Mouse (Mus musculus): ENCODE data around the gene Opcml.
A peak's percentile ranks its signal among the peaks of the same experiment; 100 is the strongest.

Gene Opcml

GRCm38 (mm10) chr9:27790725-27791638 is at the start of gene Opcml:
Opcml (plus strand) TSS chr9:27790775.
- DNase-seq (ENCODE audit: low read depth, low spot score) = peak; percentile 54

- no peak for DNase-seq (ENCODE audit: low read depth, low spot score)
These were observed 31.9 kb upstream of the Opcml start for GRCm38 (mm10) chr9:27758709-27759108.

DNA sequence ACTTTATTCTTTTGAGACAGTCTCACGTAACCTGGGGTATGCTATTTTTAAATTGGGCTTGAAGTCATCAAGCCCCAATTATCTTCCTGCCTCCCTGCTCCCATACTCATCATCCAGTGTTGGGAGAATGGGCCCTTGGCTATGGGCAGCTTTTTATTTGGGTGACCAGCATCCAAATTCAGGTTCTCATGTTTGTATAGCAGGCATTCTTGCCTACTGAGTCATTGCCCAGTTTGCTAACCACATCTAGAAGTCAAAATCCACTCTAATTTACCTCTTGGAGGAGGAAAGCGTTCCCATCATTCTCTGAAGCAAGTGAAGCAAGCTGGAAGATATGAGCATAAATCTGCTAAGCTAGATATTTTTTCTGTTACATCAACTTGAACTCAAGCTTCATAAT is 29.4 kb upstream of the Opcml start:
- no peak for DNase-seq (ENCODE audit: low read depth, low spot score)

- DNase-seq (ENCODE audit: low read depth, low spot score) = no peak
These were observed 24.1 kb upstream of the Opcml start for GRCm38 (mm10) chr9:27766446-27766845.

- DNase-seq (ENCODE audit: low read depth, low spot score) = no peak
These were observed 23.2 kb upstream of the Opcml start for GRCm38 (mm10) chr9:27767196-27767900.

DNA sequence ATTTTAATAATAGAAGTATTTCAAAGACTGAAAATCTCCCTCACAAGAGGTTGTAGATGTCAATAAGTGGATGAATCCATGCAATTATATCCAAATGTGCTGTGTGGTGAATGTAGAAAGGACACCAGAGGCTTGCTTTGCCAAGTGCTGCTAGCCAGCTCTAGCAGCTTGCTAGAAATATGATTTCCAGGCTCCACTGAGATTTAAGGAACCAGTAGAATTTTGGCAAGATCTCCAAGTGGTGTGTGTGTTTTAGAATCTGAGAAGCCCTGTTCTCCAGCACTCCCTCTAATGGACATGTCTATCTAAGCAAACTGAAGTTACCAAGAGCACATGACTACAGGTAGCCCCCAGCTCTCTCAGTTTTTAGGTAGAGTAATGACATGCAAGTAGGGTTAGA is 21.8 kb upstream of the Opcml start:
- no peak for DNase-seq (ENCODE audit: low read depth, low spot score)

- peak; percentile 3 for DNase-seq (ENCODE audit: low read depth, low spot score)
These were observed 9.1 kb upstream of the Opcml start for GRCm38 (mm10) chr9:27781291-27781993.

GRCm38 (mm10) chr9:27781994-27782337 is 8.6 kb upstream of the Opcml start:
- DNase-seq (ENCODE audit: low read depth, low spot score) = peak; percentile 66

GRCm38 (mm10) chr9:27791639-27791966 is 1.0 kb downstream of the Opcml start:
- no peak for DNase-seq (ENCODE audit: low read depth, low spot score)

DNA sequence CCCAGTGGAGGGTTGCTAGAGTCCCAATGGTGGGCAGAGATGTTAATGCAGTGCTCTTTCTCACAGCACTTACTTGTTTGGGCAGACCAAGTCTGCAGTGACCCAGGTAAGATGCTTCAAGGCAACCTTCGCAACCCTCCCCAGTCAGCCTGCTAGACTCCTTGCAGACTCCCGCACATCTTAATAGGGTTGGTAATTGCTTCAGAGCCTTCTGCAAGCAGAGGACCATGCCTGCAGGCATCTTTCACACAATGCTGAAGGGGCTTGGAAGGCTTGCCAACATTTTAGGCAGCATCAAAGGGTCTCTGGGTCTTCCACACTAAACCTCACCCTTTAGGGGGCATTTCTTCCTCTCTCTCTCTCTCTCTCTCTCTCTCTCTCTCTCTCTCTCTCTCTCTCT is 1.7 kb downstream of the Opcml start:
- no peak for DNase-seq (ENCODE audit: low read depth, low spot score)

GRCm38 (mm10) chr9:27792994-27793393 is 2.4 kb downstream of the Opcml start:
- DNase-seq (ENCODE audit: low read depth, low spot score) = no peak

DNA sequence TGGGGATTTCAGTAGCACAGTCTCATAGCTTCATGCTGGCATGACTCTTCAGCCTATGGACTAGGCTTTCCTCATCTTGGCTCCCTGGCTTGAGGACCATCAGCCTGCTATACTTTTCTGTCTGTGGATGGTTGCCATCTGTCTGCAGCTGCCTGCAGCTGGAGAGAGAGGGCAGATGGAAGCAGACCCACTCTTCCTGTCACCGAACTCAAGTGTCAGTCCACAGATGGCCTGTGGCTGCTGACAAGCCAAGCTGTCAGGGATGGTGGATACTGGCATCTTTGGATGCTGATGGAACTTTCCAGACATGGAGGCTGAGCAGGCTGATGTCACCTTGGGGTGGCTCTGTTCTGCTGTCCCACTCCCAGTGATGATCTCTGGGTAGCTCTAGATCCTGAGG is 6.0 kb downstream of the Opcml start:
- no peak for DNase-seq (ENCODE audit: low read depth, low spot score)

DNA sequence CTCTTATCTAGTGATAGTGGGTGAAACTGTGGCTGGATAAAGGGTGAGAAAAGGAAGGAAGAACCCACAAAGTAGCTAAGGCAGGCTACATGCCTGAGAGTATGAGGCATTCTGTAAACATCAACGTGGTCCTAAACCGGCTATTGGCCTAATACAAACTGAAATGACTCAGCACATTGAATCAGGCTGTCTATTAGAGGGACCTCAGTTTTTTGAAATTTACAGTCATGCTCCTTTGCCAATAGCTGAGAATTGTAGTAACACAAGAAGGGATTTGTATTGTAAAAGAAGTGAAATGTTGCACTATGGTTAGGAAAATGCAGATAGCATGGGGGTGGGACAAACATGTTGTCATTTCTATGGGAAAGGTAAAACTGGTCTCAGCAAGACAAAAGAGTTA is 10.4 kb downstream of the Opcml start:
- DNase-seq (ENCODE audit: low read depth, low spot score) = no peak

DNA sequence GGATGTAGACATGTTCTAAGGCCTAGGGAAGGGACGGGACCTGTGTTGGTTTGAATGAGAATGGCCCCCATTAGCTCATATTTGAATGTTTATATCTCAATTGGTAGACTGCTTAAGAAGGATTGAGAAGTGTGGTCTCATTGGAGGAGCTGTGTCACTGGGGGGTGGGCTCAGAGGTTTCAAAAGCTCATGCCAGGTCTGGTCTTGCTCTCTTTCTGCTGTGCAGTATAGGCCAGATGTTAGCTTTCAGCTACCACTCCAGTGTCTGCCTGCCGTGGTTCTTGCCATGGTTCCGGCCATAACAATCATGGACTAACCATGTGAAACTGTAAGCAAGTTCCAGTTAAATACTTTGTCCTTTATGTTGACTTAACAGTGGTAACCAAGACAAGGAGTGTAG is 11.2 kb downstream of the Opcml start:
- DNase-seq (ENCODE audit: low read depth, low spot score) = no peak

DNA sequence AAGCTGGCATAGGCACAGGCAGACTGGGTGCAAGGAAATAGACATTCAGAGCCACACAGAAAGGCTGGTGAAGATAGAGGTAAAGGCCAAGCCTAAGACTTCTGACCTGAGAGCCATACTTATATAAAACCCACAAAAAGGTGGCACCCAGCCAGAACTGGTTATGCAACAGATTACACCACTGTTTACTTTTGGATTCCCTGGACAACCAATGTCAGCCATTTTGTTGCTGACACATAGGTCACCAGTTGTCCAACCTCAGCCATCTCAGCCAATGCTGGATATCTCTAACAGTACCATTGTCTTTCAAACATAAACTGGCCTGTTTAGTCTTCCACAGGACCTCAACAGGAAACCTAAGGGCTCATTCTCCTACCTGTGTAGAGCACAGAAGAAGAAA is 11.8 kb downstream of the Opcml start:
- no peak for DNase-seq (ENCODE audit: low read depth, low spot score)

DNA sequence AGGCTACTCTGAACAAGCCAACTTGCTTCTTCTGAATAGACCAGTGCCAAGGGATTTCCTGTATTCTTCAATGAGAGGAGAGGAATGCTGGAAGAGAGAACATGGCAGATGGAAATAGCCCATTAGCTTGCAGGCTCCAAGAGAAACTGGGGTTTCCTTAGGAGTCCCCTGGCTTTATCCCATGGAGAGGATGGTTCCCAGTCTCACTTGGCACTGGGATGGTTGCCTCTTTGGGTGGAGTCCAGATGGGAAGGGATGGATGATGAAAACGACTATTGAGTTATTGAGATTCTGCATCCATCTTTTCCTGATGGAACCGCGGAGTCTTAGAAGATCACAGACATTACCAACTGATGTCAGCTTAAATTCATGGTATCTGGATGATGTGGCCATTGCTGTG is 13.9 kb downstream of the Opcml start:
- no peak for DNase-seq (ENCODE audit: low read depth, low spot score)

GRCm38 (mm10) chr9:27809741-27810140 is 19.2 kb downstream of the Opcml start:
- no peak for DNase-seq (ENCODE audit: low read depth, low spot score)

DNA sequence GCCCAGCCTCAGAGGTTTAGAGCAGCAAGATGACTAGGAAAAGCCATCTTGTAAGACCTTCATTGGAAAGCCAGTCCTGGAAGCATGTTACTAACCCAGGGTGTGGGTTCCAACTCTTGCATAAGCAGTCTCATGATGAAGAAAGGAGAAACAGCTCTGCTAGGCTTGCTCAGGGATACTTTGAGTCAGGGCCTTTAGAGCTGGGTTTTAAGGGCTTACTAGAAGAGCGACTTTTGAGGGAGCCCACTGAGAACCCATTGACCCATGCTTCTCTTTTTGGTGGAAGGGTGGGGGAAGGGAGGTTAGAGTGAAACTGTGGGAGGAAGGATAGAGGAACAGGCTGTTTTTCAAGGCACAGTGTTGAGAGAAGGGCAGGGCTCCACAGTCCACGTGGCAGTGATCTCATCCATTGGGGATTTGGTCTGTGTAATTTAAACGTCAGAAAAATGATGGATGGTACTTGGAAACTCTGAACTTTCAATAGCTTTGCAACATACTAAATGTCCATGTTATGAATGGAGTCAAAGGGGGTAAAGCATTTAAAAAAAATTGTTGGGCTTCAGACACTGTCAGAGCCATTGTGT is 22.7 kb downstream of the Opcml start:
- DNase-seq (ENCODE audit: low read depth, low spot score) = no peak

GRCm38 (mm10) chr9:27814161-27814560 is 23.6 kb downstream of the Opcml start:
- DNase-seq (ENCODE audit: low read depth, low spot score) = no peak

GRCm38 (mm10) chr9:27821197-27821596 is 30.6 kb downstream of the Opcml start:
- DNase-seq (ENCODE audit: low read depth, low spot score) = no peak

- no peak for DNase-seq (ENCODE audit: low read depth, low spot score)
These were observed 32.1 kb downstream of the Opcml start for GRCm38 (mm10) chr9:27822681-27823080.

- DNase-seq (ENCODE audit: low read depth, low spot score) = no peak
These were observed 33.8 kb downstream of the Opcml start for GRCm38 (mm10) chr9:27824424-27824823.

All from ZHBTc4 (cell line).